ENCODE assay signal across 10 mouse cellular contexts in genomic region chrX:49370384-49370783, GRCm38 (mm10).
"Had no signal": no experiment of that assay in that cellular context is flagged by ENCODE, and none has a peak within 500 bp of the region (broad histone marks: within the 10 kb centered on the region; RNA-seq: fewer than 3 reads in every experiment).

No protein-coding gene starts in this region.

- H3K4me2 ChIP-seq: limb, embryonic 12.5 days; liver, embryonic 13.5 days had no signal

- H3K36me3 ChIP-seq: limb, embryonic 12.5 days; liver, embryonic 13.5 days had no signal

- H3K9me3 ChIP-seq: limb, embryonic 12.5 days; liver, embryonic 13.5 days had no signal

- H3K9ac ChIP-seq: limb, embryonic 12.5 days; liver, embryonic 13.5 days; liver, postnatal 0 days had no signal

- DNase-seq: kidney, adult 8-10 months; kidney, postnatal 25 days; liver; liver, embryonic 13.5 days; liver, postnatal 0 days; thymus, postnatal 4 days had no signal

- H3K4me1 ChIP-seq: limb, embryonic 12.5 days; liver, embryonic 13.5 days had no signal

- H3K4me3 ChIP-seq: left cerebral cortex, adult 2 months; limb, embryonic 12.5 days; liver, embryonic 13.5 days had no signal

- H3K27ac ChIP-seq: left cerebral cortex, adult 2 months; limb, embryonic 12.5 days; liver, embryonic 13.5 days; stomach, postnatal 0 days had no signal

- ATAC-seq: liver, postnatal 0 days; midbrain, embryonic 16.5 days had no signal

- H3K27me3 ChIP-seq: limb, embryonic 12.5 days; liver, embryonic 13.5 days had no signal
